Mouse (Mus musculus) limb, embryonic 12.5 days (tissue): ENCODE data around the gene Mnat1. TPM values are rescaled to one million over a fixed set of nuclear protein-coding genes. Genes with fewer than 3 reads are reported as not detected.
"Not testable (repeated sequence)": the region's sequence is repeated elsewhere in the genome, so short reads cannot be mapped to it uniquely, and the experiment has no call there.

Experiments
- ATAC-seq: fragments of 200-750 bp; cut with Nextera tagmentation; 2 replicates; pipeline ENCODE4 v1.8.0; 2017; ENCODE audit warnings: low read depth, moderate TSS enrichment; ENCODE audit not compliant: insufficient number of reproducible peaks, insufficient read depth, low FRiP score, low TSS enrichment
- H3K27ac ChIP-seq: fragments of 300-500 bp; sonication (generic); 2 replicates; pipeline ENCODE4 v1.5.1; 2016; ENCODE audit warnings: mild to moderate bottlenecking, moderate library complexity
- H3K27me3 ChIP-seq: fragments of 300-500 bp; sonication (generic); 2 replicates; pipeline ENCODE4 v1.6.1; 2016; ENCODE audit warnings: mild to moderate bottlenecking, moderate library complexity
- H3K36me3 ChIP-seq: fragments of 300-500 bp; sonication (generic); 2 replicates; pipeline ENCODE4 v1.6.1; 2016; ENCODE audit warnings: mild to moderate bottlenecking, moderate library complexity
- H3K4me1 ChIP-seq: fragments of 300-500 bp; sonication (generic); replicated peaks from 2 replicates; pipeline ENCODE4 v1.6.1; 2016
- H3K4me2 ChIP-seq: fragments of 300-500 bp; sonication (generic); 2 replicates; pipeline ENCODE4 v1.6.1; 2016; ENCODE audit warnings: mild to moderate bottlenecking, moderate library complexity
- H3K4me3 ChIP-seq: fragments of 300-500 bp; sonication (generic); replicated peaks from 2 replicates; pipeline ENCODE4 v1.5.1; 2016; ENCODE audit warnings: mild to moderate bottlenecking
- H3K9ac ChIP-seq: fragments of 300-500 bp; sonication (generic); replicated peaks from 2 replicates; pipeline ENCODE4 v1.6.1; 2016; ENCODE audit warnings: mild to moderate bottlenecking, moderate library complexity
- H3K9me3 ChIP-seq: fragments of 300-500 bp; sonication (generic); 2 replicates; pipeline ENCODE4 v1.6.1; 2016; ENCODE audit warnings: mild to moderate bottlenecking, moderate library complexity
- WGBS: fragments of 180-500 bp; shearing (Covaris S2); methylation state at CpG from one replicate; pipeline ENCODE4 v1.1.7; 2016; 5-methylcytosine and 5-hydroxymethylcytosine counted together
- polyA plus RNA-seq: library from polyadenylated mRNA; unstranded; fragments of >200 nt; fragmentation: Nextera tagmentation; extraction: Ambion mirVana; gene quantifications from 2 replicates; pipeline ENCODE4 v1.2.1, GENCODE M21; 2016

The Mnat1 gene
- polyA plus RNA-seq: 40.7 and 43.7 TPM in 2 replicates

- peaks cover 12% of the 10 kb centered on the region; the same call in 1 of the 2 replicates for H3K4me1 ChIP-seq
- peak within 1 kb of the TSS; percentile 60 for H3K27ac ChIP-seq
- peak; percentile 10; the same call in 1 of the 2 replicates for ATAC-seq
- WGBS: 1% methylated on average over 23 of the region's 23 CpGs
- no peaks in the 10 kb centered on the region for H3K36me3 ChIP-seq
- no peaks in the 10 kb centered on the region for H3K27me3 ChIP-seq
- peak within 1 kb of the TSS; percentile 72 for H3K4me3 ChIP-seq
- peak within 1 kb of the TSS; percentile 70 for H3K4me2 ChIP-seq
- no peaks in the 10 kb centered on the region for H3K9me3 ChIP-seq
- H3K9ac ChIP-seq: peak within 1 kb of the TSS; percentile 82
Measured at GRCm38 (mm10) chr12:73123093-73124041, at the start of gene Mnat1. Gene Mnat1 (plus strand): TSS chr12:73123717.

- H3K27ac ChIP-seq, H3K4me3 ChIP-seq, ATAC-seq, H3K9me3 ChIP-seq, H3K4me1 ChIP-seq, H3K27me3 ChIP-seq, H3K9ac ChIP-seq, H3K36me3 ChIP-seq, H3K4me2 ChIP-seq: not testable (repeated sequence)
- 82% methylated on average over 4 of the region's 4 CpGs for WGBS
Measured at GRCm38 (mm10) chr12:73081828-73082227, 41.7 kb upstream of the Mnat1 start.

GRCm38 (mm10) chr12:73083773-73084172 lies 39.7 kb upstream of the Mnat1 start:
- ATAC-seq: no peak
- WGBS: 81% methylated on average over 4 of the region's 4 CpGs

GRCm38 (mm10) chr12:73085739-73086630 lies 37.5 kb upstream of the Mnat1 start:
- Histone ChIP-seq H3K27ac (no peak overlapping the region), H3K36me3 (no peaks in the 10 kb centered on the region), H3K4me3 (no peak overlapping the region), H3K9me3 (no peaks in the 10 kb centered on the region), H3K4me1 (no peaks in the 10 kb centered on the region; the same call in 1 of the 2 replicates), H3K4me2 (no peak overlapping the region), H3K9ac (no peak overlapping the region), H3K27me3 (no peaks in the 10 kb centered on the region)
- WGBS: 30% methylated on average over 11 of the region's 11 CpGs
- ATAC-seq: no peak

More at GRCm38 (mm10) chr12:73083773-73084172, 39.7 kb upstream of the Mnat1 start:
- Histone ChIP-seq H3K27me3 (no peaks in the 10 kb centered on the region), H3K4me2 (no peak overlapping the region), H3K4me1 (no peaks in the 10 kb centered on the region; the same call in 1 of the 2 replicates), H3K36me3 (no peaks in the 10 kb centered on the region), H3K9me3 (no peaks in the 10 kb centered on the region), H3K27ac (no peak overlapping the region), H3K9ac (no peak overlapping the region), H3K4me3 (no peak overlapping the region)

GRCm38 (mm10) chr12:73087086-73087485 lies 36.4 kb upstream of the Mnat1 start:
- Histone ChIP-seq H3K4me2 (no peak overlapping the region), H3K36me3 (no peaks in the 10 kb centered on the region), H3K4me1 (no peaks in the 10 kb centered on the region; the same call in 1 of the 2 replicates), H3K27ac (no peak overlapping the region), H3K9ac (no peak overlapping the region), H3K9me3 (no peaks in the 10 kb centered on the region), H3K27me3 (no peaks in the 10 kb centered on the region), H3K4me3 (no peak overlapping the region)
- WGBS: 77% methylated on average over 7 of the region's 7 CpGs
- ATAC-seq: no peak

- Histone ChIP-seq H3K4me2 (no peak overlapping the region), H3K4me1 (no peaks in the 10 kb centered on the region; the same call in 1 of the 2 replicates), H3K27ac (no peak overlapping the region), H3K27me3 (no peaks in the 10 kb centered on the region), H3K9me3 (no peaks in the 10 kb centered on the region), H3K36me3 (no peaks in the 10 kb centered on the region), H3K4me3 (no peak overlapping the region), H3K9ac (no peak overlapping the region)
- 71% methylated on average over 5 of the region's 5 CpGs for WGBS
- ATAC-seq: no peak
Measured at GRCm38 (mm10) chr12:73088500-73088899, 35.0 kb upstream of the Mnat1 start.

GRCm38 (mm10) chr12:73088911-73089310 lies 34.6 kb upstream of the Mnat1 start:
- H3K27me3 ChIP-seq: no peaks in the 10 kb centered on the region
- ATAC-seq: no peak
- no peaks in the 10 kb centered on the region for H3K9me3 ChIP-seq
- no peak overlapping the region for H3K4me2 ChIP-seq
- H3K4me1 ChIP-seq: no peaks in the 10 kb centered on the region; the same call in 1 of the 2 replicates
- WGBS: 63% methylated on average over 5 of the region's 5 CpGs
- no peak overlapping the region for H3K27ac ChIP-seq
- H3K4me3 ChIP-seq: no peak overlapping the region
- H3K9ac ChIP-seq: no peak overlapping the region
- no peaks in the 10 kb centered on the region for H3K36me3 ChIP-seq

- Histone ChIP-seq H3K4me3 (no peak overlapping the region), H3K27me3 (no peaks in the 10 kb centered on the region)
- 75% methylated on average over 7 of the region's 7 CpGs for WGBS
Measured at GRCm38 (mm10) chr12:73090672-73091335, 32.7 kb upstream of the Mnat1 start.

GRCm38 (mm10) chr12:73094189-73094588 lies 29.3 kb upstream of the Mnat1 start:
- H3K27me3 ChIP-seq: no peaks in the 10 kb centered on the region
- 0 out of 2 replicates have a peak, but pooled peaks cover 5% of the 10 kb centered on the region for H3K36me3 ChIP-seq
- ATAC-seq: no peak
- no peak overlapping the region for H3K4me3 ChIP-seq
- no peaks in the 10 kb centered on the region for H3K4me1 ChIP-seq
- H3K9me3 ChIP-seq: no peaks in the 10 kb centered on the region
- no peak overlapping the region for H3K4me2 ChIP-seq
- no peak overlapping the region for H3K27ac ChIP-seq
- 82% methylated on average over 2 of the region's 2 CpGs for WGBS
- H3K9ac ChIP-seq: no peak overlapping the region

More at GRCm38 (mm10) chr12:73090672-73091335, 32.7 kb upstream of the Mnat1 start:
- no peak for ATAC-seq
- Histone ChIP-seq H3K4me1 (no peaks in the 10 kb centered on the region; the same call in 1 of the 2 replicates), H3K9me3 (no peaks in the 10 kb centered on the region), H3K9ac (no peak overlapping the region), H3K36me3 (no peaks in the 10 kb centered on the region), H3K4me2 (no peak overlapping the region), H3K27ac (no peak overlapping the region)

GRCm38 (mm10) chr12:73094605-73095004 lies 28.9 kb upstream of the Mnat1 start:
- WGBS: 58% methylated on average over 2 of the region's 2 CpGs
- Histone ChIP-seq H3K4me2 (no peak overlapping the region), H3K4me1 (no peaks in the 10 kb centered on the region), H3K27ac (no peak overlapping the region), H3K27me3 (no peaks in the 10 kb centered on the region), H3K9me3 (no peaks in the 10 kb centered on the region), H3K4me3 (no peak overlapping the region), H3K9ac (no peak overlapping the region), H3K36me3 (0 out of 2 replicates have a peak, but pooled peaks cover 5% of the 10 kb centered on the region)
- no peak for ATAC-seq
